Mouse (Mus musculus): Measurements from ENCODE around the gene Adamts12.

DNA sequence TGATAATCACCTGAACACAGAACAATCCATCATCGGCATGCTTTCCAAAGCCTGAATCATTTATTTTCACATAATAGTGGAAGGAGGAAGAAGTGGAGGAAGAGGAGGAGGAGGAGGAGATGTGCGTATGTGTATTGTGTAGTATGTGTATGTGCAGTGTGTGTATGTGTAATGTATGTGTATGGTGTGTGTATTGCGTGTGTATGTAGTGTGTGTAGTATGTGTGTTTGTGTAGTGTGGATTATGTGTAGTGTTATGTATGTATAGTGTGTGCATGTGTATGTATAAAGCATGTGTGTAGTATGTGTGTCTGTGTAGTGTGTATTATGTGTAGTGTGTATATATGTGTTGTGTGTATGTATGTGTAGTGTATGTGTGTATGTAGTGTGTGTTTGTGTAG, 19.1 kb downstream of the Adamts12 start:
- TF ChIP-seq SIN3A (IDR thresholded peaks at IDR 0.05; ENCODE audit: low read length) (no peak), MAZ (IDR thresholded peaks at IDR 0.05; ENCODE audit: low read depth, low read length) (no peak), POLR2A (IDR thresholded peaks at IDR 0.05; ENCODE audit: control insufficient read depth in 1 of 2, insufficient read depth in 1 of 2, low read depth in 1 of 2, low read length in 2 of 2, poor library complexity in 1 of 2) (no peak), EP300 (IDR thresholded peaks at IDR 0.05; ENCODE audit: low read depth in 1 of 2, low read length in 2 of 2) (no peak), UBTF (IDR thresholded peaks at IDR 0.05; ENCODE audit: borderline replicate concordance, insufficient read depth, low read depth, low read length) (no peak), MYC (IDR thresholded peaks at IDR 0.05; ENCODE audit: low read depth, low read length) (no peak), ELF1 (IDR thresholded peaks at IDR 0.05; ENCODE audit: low read depth, low read length) (no peak), POLR2AphosphoS2 (IDR thresholded peaks at IDR 0.05; ENCODE audit: low read length) (no peak), CHD2 (IDR thresholded peaks at IDR 0.05; ENCODE audit: low read length) (no peak), MAX (IDR thresholded peaks at IDR 0.05; ENCODE audit: low read length) (no peak), ZMIZ1 (IDR thresholded peaks at IDR 0.05; ENCODE audit: low read depth, low read length) (no peak)

All from MEL (cell line).